14 mouse cellular contexts compared by ENCODE assay signal in genomic region chr11:68250106-68250505, GRCm38 (mm10).
"Had no signal": no experiment of that assay in that cellular context is flagged by ENCODE, and none has a peak within 500 bp of the region (broad histone marks: within the 10 kb centered on the region; RNA-seq: fewer than 3 reads in every experiment).

No protein-coding gene starts in this region.

- H3K4me2 ChIP-seq: limb, embryonic 13.5 days; liver, embryonic 11.5 days; liver, embryonic 15.5 days had no signal

- ATAC-seq: lung, postnatal 0 days had no signal

- H3K4me3 ChIP-seq: layer of hippocampus, adult 2 months; limb, embryonic 13.5 days; liver, embryonic 15.5 days; megakaryocyte, embryonic 14.5 days had no signal

- H3K9me3 ChIP-seq: limb, embryonic 13.5 days; liver, embryonic 15.5 days had no signal

- H3K27ac ChIP-seq: layer of hippocampus, adult 2 months; limb, embryonic 13.5 days; liver, embryonic 15.5 days; macrophage; stomach, postnatal 0 days had no signal

- H3K27me3 ChIP-seq: limb, embryonic 13.5 days; liver, embryonic 15.5 days had no signal

- H3K9ac ChIP-seq: limb, embryonic 13.5 days; liver, embryonic 15.5 days had no signal

- DNase-seq: kidney, adult 18-20 months; kidney, postnatal 10 days; kidney, postnatal 4 days; lung, adult 2 months; midbrain, embryonic 14.5 days; thymus, postnatal 4 days had no signal

- H3K36me3 ChIP-seq: limb, embryonic 13.5 days; liver, embryonic 15.5 days had no signal

- H3K4me1 ChIP-seq: liver, embryonic 15.5 days; megakaryocyte, embryonic 14.5 days had no signal
